Mouse (Mus musculus): ENCODE data around the gene Cela2a. TPM values are rescaled to one million over a fixed set of nuclear protein-coding genes. Genes with fewer than 3 reads are reported as not detected.

The Cela2a gene
- polyA plus RNA-seq, 1 experiment, result not detected

DNA sequence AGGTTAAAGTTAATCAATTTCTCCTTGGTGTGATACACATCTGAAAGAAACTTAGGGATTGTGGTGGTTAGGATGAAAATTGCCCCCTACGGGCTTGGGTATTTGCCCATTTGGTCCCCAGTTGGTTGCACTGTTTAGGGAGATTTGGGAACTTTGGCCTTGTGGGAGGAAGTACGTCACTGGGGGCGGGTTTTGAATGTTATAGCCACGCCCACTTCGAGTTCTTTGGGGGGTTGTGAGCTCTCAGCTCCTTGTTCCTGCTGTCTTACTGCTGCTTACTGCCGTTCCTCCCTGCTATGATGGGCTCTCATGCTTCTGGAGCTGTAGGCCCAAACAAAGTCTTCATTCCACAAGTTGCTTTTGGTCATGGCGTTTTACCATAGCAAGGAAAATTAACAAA is 5.4 kb upstream of the Cela2a start:
- no peaks in the 10 kb centered on the region for H3K36me3 ChIP-seq (ENCODE audit: control insufficient read depth)
- H3K4me1 ChIP-seq (ENCODE audit: control insufficient read depth), result no peaks in the 10 kb centered on the region
- H3K4me3 ChIP-seq (replicated peaks), result no peak overlapping the region
- H3K27me3 ChIP-seq (ENCODE audit: control insufficient read depth), result peaks cover 3% of the 10 kb centered on the region; the same call in 1 of the 2 replicates
- H3K9me3 ChIP-seq (ENCODE audit: control insufficient read depth, low read length), result no peaks in the 10 kb centered on the region
- no peak for TF ChIP-seq GATA1 (IDR thresholded peaks at IDR 0.05; ENCODE audit: low read length)
- TF ChIP-seq TAL1 (IDR thresholded peaks at IDR 0.05; ENCODE audit: low read length), result no peak

DNA sequence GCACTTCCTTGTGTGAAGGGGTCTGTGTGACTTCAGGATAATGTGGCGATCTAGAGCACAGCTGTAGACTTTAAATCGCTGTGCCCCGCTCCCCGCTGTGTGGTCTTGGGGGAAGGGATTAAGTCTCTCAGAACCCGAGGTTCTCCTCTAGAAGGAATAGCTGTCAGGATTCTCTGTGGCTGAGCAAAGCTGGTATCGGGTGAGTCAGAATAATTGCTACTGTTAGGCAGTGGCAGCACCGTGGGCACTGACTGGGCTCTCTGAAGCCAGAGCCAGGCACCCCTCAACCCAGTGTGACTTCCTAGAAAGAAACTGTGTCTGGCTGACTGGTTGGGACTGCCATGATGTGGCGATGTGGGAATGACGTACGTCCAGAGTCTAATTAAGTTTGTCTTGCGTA is 4.4 kb upstream of the Cela2a start:
- no peaks in the 10 kb centered on the region for H3K36me3 ChIP-seq (ENCODE audit: control insufficient read depth)
- H3K4me3 ChIP-seq (replicated peaks), result no peak overlapping the region
- TF ChIP-seq TAL1 (IDR thresholded peaks at IDR 0.05; ENCODE audit: low read length), result no peak
- TF ChIP-seq GATA1 (IDR thresholded peaks at IDR 0.05; ENCODE audit: low read length), result no peak
- H3K27me3 ChIP-seq (ENCODE audit: control insufficient read depth), result peaks cover 3% of the 10 kb centered on the region; the same call in 1 of the 2 replicates
- H3K9me3 ChIP-seq (ENCODE audit: control insufficient read depth, low read length), result no peaks in the 10 kb centered on the region
- no peaks in the 10 kb centered on the region for H3K4me1 ChIP-seq (ENCODE audit: control insufficient read depth)

DNA sequence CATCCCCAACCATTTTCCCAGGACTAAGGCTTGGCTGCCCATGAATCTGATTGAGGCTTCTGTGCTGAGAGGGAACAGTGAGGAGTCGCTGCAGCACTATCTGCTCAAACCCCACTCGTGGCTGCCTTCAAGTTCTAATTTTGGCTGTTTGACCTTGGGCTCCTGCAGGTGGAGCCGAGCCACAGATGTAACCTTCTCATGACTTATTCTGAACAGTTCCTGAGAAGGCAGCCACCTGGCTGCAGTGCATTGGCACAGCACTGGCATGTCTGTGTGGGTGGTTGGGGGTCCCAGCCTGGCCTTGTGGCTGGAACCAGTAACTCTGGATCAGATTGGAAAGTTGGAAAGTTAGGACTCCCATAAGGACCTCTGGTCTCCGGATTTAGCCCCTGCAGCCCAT is 2.2 kb upstream of the Cela2a start:
- TF ChIP-seq GATA1 (IDR thresholded peaks at IDR 0.05; ENCODE audit: low read length), result no peak
- TF ChIP-seq TAL1 (IDR thresholded peaks at IDR 0.05; ENCODE audit: low read length), result no peak
- Histone ChIP-seq H3K27me3 (ENCODE audit: control insufficient read depth) (peaks cover 3% of the 10 kb centered on the region; the same call in 1 of the 2 replicates), H3K36me3 (ENCODE audit: control insufficient read depth) (no peaks in the 10 kb centered on the region), H3K4me3 (replicated peaks) (no peak overlapping the region), H3K4me1 (ENCODE audit: control insufficient read depth) (peaks cover 8% of the 10 kb centered on the region), H3K9me3 (ENCODE audit: control insufficient read depth, low read length) (no peaks in the 10 kb centered on the region)

DNA sequence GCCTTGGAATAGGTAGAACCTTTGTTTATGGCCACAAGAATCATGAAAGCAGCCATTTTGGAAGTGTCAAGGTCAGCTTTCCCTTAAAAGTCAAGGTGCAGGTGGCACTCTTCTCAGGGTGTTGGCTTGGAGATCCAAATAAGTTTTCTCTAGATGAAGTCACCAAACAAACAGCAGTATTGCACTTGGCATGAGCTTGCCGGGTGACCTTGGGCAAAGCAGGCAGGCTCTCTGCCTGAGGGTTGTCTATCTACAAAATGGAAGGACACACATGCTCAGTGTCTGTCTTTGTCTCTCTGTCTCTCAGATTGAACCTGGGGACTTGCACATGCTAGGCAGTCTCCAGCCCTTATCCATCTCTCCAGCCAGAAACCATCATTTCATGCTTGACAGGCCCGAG is 1.4 kb upstream of the Cela2a start:
- Histone ChIP-seq H3K9me3 (ENCODE audit: control insufficient read depth, low read length) (no peaks in the 10 kb centered on the region), H3K27me3 (ENCODE audit: control insufficient read depth) (peaks cover 3% of the 10 kb centered on the region; the same call in 1 of the 2 replicates), H3K4me1 (ENCODE audit: control insufficient read depth) (peaks cover 15% of the 10 kb centered on the region), H3K36me3 (ENCODE audit: control insufficient read depth) (no peaks in the 10 kb centered on the region), H3K4me3 (replicated peaks) (no peak overlapping the region)
- no peak for TF ChIP-seq TAL1 (IDR thresholded peaks at IDR 0.05; ENCODE audit: low read length)
- TF ChIP-seq GATA1 (IDR thresholded peaks at IDR 0.05; ENCODE audit: low read length), result no peak

DNA sequence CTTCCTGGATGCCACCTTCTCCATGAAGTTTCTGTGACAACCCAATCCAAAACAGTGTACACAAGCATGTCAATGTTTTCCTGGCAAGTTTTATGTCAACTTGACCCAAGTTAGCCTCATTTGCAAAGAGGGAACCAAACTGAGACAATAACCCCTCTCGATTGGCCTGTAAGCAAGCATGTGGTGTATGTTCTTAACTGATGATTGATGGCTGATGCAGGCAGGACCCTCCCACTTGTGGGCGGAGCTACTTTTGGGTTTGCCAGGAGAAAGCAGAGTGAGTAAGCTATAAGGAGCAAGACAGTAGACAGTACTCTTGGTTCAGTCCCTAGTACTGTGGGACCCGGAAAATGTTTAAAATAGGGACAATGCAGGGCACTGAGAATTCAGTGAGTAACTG is 3.0 kb downstream of the Cela2a start:
- H3K4me3 ChIP-seq (replicated peaks), result no peak overlapping the region

DNA sequence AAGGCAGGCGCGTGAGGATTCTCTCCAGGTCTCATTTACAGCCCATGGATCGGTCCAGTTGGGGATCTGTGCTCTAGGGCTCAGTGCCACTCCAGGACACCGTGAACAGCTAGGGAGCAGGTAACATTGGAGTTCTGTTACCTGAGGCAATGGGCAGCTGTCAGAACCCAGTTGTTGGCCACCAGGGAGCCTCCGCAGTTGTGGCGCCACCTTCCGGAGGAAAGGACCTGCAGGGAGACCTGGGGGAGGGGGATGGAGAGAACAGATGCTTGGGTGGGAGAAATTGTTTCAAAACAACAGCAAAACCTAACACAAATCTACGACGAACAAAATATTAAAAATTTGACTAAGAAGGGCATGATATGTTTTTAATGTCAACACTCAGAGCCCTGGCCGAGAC is 3.9 kb downstream of the Cela2a start:
- H3K36me3 ChIP-seq (ENCODE audit: control insufficient read depth), result no peaks in the 10 kb centered on the region
- TF ChIP-seq TAL1 (IDR thresholded peaks at IDR 0.05; ENCODE audit: low read length), result no peak
- H3K4me3 ChIP-seq (replicated peaks), result no peak overlapping the region
- H3K9me3 ChIP-seq (ENCODE audit: control insufficient read depth, low read length), result no peaks in the 10 kb centered on the region
- peaks cover 15% of the 10 kb centered on the region for H3K4me1 ChIP-seq (ENCODE audit: control insufficient read depth)
- no peaks in the 10 kb centered on the region for H3K27me3 ChIP-seq (ENCODE audit: control insufficient read depth)

More for the DNA sequence above, 3.0 kb downstream of the Cela2a start:
- Histone ChIP-seq H3K36me3 (ENCODE audit: control insufficient read depth) (no peaks in the 10 kb centered on the region), H3K9me3 (ENCODE audit: control insufficient read depth, low read length) (no peaks in the 10 kb centered on the region), H3K4me1 (ENCODE audit: control insufficient read depth) (peaks cover 15% of the 10 kb centered on the region), H3K27me3 (ENCODE audit: control insufficient read depth) (peaks cover 3% of the 10 kb centered on the region; the same call in 1 of the 2 replicates)
- TF ChIP-seq GATA1 (IDR thresholded peaks at IDR 0.05; ENCODE audit: low read length) (no peak), TAL1 (IDR thresholded peaks at IDR 0.05; ENCODE audit: low read length) (no peak)

DNA sequence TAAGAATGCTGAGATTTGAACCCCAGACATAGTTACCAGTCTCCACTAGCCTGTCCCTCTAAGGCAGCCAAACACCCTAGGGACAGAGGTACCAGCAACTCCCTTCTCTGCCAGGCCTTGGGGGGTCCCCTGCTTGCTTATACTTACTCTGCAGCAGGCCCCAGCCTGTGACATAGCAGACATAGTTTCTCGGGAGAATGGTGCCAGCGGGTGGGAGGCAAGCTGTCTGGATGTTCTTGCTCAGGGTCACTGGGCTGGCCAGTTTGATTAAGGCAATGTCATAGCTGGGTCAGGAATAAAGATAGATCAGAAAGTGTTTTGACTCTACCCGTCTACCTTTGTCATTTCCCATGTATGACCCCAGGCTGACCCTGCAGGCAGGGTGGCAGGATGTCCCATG is 4.8 kb downstream of the Cela2a start:
- peaks cover 15% of the 10 kb centered on the region for H3K4me1 ChIP-seq (ENCODE audit: control insufficient read depth)
- no peak overlapping the region for H3K4me3 ChIP-seq (replicated peaks)
- peaks cover 2% of the 10 kb centered on the region; the same call in 1 of the 2 replicates for H3K36me3 ChIP-seq (ENCODE audit: control insufficient read depth)
- TF ChIP-seq TAL1 (IDR thresholded peaks at IDR 0.05; ENCODE audit: low read length) (no peak), GATA1 (IDR thresholded peaks at IDR 0.05; ENCODE audit: low read length) (no peak)
- no peaks in the 10 kb centered on the region for H3K9me3 ChIP-seq (ENCODE audit: control insufficient read depth, low read length)
- H3K27me3 ChIP-seq (ENCODE audit: control insufficient read depth), result no peaks in the 10 kb centered on the region

DNA sequence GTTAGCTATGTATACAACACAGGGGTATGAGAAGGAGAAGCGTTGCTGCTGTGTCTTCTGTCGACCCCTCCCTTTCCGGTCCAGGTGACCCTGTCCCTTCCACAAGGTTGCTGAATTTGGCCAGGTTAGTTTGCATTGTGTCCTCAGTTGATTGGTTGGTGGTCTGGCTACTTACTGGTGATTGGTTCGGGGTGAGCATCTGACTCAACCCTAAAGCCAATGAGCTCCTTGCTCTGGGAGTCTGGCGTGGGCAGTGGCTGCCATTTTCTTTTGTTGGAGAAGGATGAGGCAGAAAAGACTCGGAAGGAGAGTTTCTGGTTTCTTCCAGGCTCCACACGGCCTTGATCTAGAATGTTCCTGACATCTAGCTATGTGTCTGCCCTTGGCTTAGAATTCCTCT is 6.6 kb downstream of the Cela2a start:
- Histone ChIP-seq H3K4me3 (replicated peaks) (no peak overlapping the region), H3K4me1 (ENCODE audit: control insufficient read depth) (peaks cover 15% of the 10 kb centered on the region), H3K36me3 (ENCODE audit: control insufficient read depth) (peaks cover 20% of the 10 kb centered on the region), H3K27me3 (ENCODE audit: control insufficient read depth) (no peaks in the 10 kb centered on the region), H3K9me3 (ENCODE audit: control insufficient read depth, low read length) (no peaks in the 10 kb centered on the region)
- TF ChIP-seq TAL1 (IDR thresholded peaks at IDR 0.05; ENCODE audit: low read length), result no peak
- no peak for TF ChIP-seq GATA1 (IDR thresholded peaks at IDR 0.05; ENCODE audit: low read length)

DNA sequence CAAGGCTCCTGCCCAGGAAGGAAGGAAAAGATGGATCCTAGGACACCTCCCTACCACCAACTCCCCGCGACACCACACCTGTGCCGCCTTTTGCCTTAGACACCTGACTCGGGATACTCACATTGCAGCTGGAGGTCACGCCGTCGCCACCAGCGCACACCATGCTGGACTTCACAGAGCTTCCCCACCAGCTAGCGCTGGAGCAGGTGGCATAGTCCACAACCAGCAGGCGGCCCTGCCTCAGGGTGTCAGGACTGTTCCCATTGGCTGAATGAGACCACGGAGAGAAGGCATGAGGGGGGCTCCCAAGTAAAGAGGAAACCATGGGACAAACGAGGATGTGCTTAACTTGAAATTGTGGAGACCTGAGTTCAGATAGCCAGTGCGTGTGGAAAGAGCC is 7.1 kb downstream of the Cela2a start:
- no peak overlapping the region for H3K4me3 ChIP-seq (replicated peaks)
- peaks cover 12% of the 10 kb centered on the region for H3K4me1 ChIP-seq (ENCODE audit: control insufficient read depth)
- H3K36me3 ChIP-seq (ENCODE audit: control insufficient read depth), result peaks cover 25% of the 10 kb centered on the region
- no peak for TF ChIP-seq TAL1 (IDR thresholded peaks at IDR 0.05; ENCODE audit: low read length)
- TF ChIP-seq GATA1 (IDR thresholded peaks at IDR 0.05; ENCODE audit: low read length), result no peak
- H3K27me3 ChIP-seq (ENCODE audit: control insufficient read depth), result no peaks in the 10 kb centered on the region
- no peaks in the 10 kb centered on the region for H3K9me3 ChIP-seq (ENCODE audit: control insufficient read depth, low read length)

DNA sequence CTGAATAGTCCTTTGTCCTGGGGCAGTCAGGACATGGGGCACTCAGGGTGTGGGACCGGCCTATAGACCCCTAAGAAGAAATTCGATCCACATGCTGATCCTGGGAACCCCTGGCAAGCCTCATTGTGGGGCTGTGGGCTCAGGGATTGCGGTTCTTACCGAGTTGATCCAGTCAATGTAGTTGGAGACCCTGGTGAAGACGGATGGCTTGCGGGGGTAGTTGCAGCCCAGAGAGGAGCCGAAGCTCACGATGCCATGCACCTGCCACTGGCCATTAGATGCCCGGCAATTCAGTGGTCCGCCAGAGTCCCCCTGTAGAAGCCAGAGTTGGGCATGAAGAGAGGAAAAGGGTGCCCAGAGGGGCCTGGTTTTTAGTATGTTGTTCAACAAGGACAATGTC is 8.3 kb downstream of the Cela2a start:
- no peaks in the 10 kb centered on the region for H3K27me3 ChIP-seq (ENCODE audit: control insufficient read depth)
- no peak overlapping the region for H3K4me3 ChIP-seq (replicated peaks)
- no peak for TF ChIP-seq TAL1 (IDR thresholded peaks at IDR 0.05; ENCODE audit: low read length)
- TF ChIP-seq GATA1 (IDR thresholded peaks at IDR 0.05; ENCODE audit: low read length), result no peak
- H3K4me1 ChIP-seq (ENCODE audit: control insufficient read depth), result peaks cover 2% of the 10 kb centered on the region
- H3K9me3 ChIP-seq (ENCODE audit: control insufficient read depth, low read length), result no peaks in the 10 kb centered on the region
- peaks cover 36% of the 10 kb centered on the region for H3K36me3 ChIP-seq (ENCODE audit: control insufficient read depth)

All from erythroblast, embryonic 14.5 days (primary cell).